Mouse (Mus musculus): ENCODE results near the gene Zer1. TPM values are rescaled to one million over a fixed set of nuclear protein-coding genes. Genes with fewer than 3 reads are reported as not detected.
"Not testable (repeated sequence)": the region's sequence is repeated elsewhere in the genome, so short reads cannot be mapped to it uniquely, and the experiment has no call there.

Gene Zer1
- polyA plus RNA-seq, 1 experiment from 2014 or later = 8.9 TPM

DNA sequence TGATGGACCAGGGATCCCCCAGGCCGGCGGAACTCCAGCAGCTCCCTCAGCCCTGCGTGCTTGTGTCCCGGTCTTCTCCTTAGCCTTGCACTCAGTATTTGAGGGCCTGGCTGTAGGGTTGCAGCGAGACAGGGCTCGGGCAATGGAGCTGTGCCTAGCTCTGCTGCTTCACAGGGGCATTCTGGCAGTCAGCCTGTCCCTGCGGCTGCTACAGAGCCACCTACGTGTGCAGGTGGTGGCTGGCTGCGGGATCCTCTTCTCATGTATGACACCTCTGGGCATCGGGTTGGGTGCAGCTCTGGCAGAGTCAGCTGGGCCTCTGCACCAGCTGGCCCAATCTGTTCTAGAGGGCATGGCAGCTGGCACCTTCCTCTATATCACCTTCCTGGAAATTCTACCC is 35.5 kb upstream of the Zer1 start:
- H3K4me3 ChIP-seq (ENCODE audit: control insufficient read depth in 1 of 2, insufficient read depth in 1 of 2, low read depth in 1 of 2, low read length in 2 of 2); H3K4me1 ChIP-seq (ENCODE audit: control insufficient read depth in 2 of 2, insufficient read depth in 2 of 2, low read length in 2 of 2); H3K27ac ChIP-seq (replicated peaks in 1 of 2; ENCODE audit: control insufficient read depth in 1 of 2, insufficient read depth in 1 of 2, low read depth in 2 of 2, low read length in 2 of 2); H3K4me2 ChIP-seq (ENCODE audit: low read length); ATAC-seq (ENCODE audit: insufficient number of reproducible peaks, insufficient read depth, low FRiP score, low read depth); H3K27me3 ChIP-seq (ENCODE audit: control insufficient read depth, insufficient read depth, low read length); H3K9me3 ChIP-seq (ENCODE audit: control insufficient read depth, low read length); H3K9ac ChIP-seq (ENCODE audit: low read length); H3K36me3 ChIP-seq (ENCODE audit: control insufficient read depth, insufficient read depth, low read length): not testable (repeated sequence)
- 82% methylated on average over 7 of the region's 10 CpGs for WGBS

DNA sequence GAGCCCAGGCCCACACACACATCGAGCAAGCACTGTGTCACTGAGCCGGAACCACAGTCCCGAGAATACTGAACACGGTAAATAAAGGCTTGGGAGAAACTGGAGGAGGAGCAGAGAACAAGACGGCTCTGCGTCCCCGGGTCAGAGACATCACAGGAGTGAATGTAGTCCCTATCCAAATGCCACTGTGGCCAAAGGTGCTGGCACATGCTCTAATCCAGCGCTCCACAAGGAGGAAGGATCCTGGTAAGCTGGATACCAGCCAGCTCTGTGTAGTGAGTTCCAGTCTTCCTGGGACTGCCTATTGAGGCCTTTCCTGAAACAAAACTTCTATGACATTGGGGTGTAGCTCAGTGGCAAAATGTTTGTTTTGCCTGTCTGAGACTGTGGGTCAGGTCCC is 28.2 kb upstream of the Zer1 start:
- H3K9ac ChIP-seq (ENCODE audit: low read length) = no peak overlapping the region
- H3K4me2 ChIP-seq (ENCODE audit: low read length) = no peak overlapping the region
- H3K4me1 ChIP-seq (ENCODE audit: control insufficient read depth in 2 of 2, insufficient read depth in 2 of 2, low read length in 2 of 2) = no peaks in the 10 kb centered on the region
- H3K27ac ChIP-seq (replicated peaks in 1 of 2; ENCODE audit: control insufficient read depth in 1 of 2, insufficient read depth in 1 of 2, low read depth in 2 of 2, low read length in 2 of 2) = no peak overlapping the region
- ATAC-seq (ENCODE audit: insufficient number of reproducible peaks, insufficient read depth, low FRiP score, low read depth) = no peak
- H3K36me3 ChIP-seq (ENCODE audit: control insufficient read depth, insufficient read depth, low read length) = peaks cover 42% of the 10 kb centered on the region
- 86% methylated on average over 8 of the region's 8 CpGs for WGBS
- H3K4me3 ChIP-seq (ENCODE audit: control insufficient read depth in 1 of 2, insufficient read depth in 1 of 2, low read depth in 1 of 2, low read length in 2 of 2) = no peak overlapping the region
- no peaks in the 10 kb centered on the region for H3K9me3 ChIP-seq (ENCODE audit: control insufficient read depth, low read length)
- H3K27me3 ChIP-seq (ENCODE audit: control insufficient read depth, insufficient read depth, low read length) = no peaks in the 10 kb centered on the region

GRCm38 (mm10) chr2:30151840-30152239 is 27.5 kb upstream of the Zer1 start:
- 83% methylated on average over 11 of the region's 11 CpGs for WGBS
- H3K4me3 ChIP-seq (ENCODE audit: control insufficient read depth in 1 of 2, insufficient read depth in 1 of 2, low read depth in 1 of 2, low read length in 2 of 2) = no peak overlapping the region
- H3K4me2 ChIP-seq (ENCODE audit: low read length) = no peak overlapping the region
- H3K9ac ChIP-seq (ENCODE audit: low read length) = no peak overlapping the region
- no peak overlapping the region for H3K27ac ChIP-seq (replicated peaks in 1 of 2; ENCODE audit: control insufficient read depth in 1 of 2, insufficient read depth in 1 of 2, low read depth in 2 of 2, low read length in 2 of 2)
- no peaks in the 10 kb centered on the region for H3K9me3 ChIP-seq (ENCODE audit: control insufficient read depth, low read length)
- H3K36me3 ChIP-seq (ENCODE audit: control insufficient read depth, insufficient read depth, low read length) = peaks cover 49% of the 10 kb centered on the region
- no peaks in the 10 kb centered on the region for H3K27me3 ChIP-seq (ENCODE audit: control insufficient read depth, insufficient read depth, low read length)
- no peak for ATAC-seq (ENCODE audit: insufficient number of reproducible peaks, insufficient read depth, low FRiP score, low read depth)
- H3K4me1 ChIP-seq (ENCODE audit: control insufficient read depth in 2 of 2, insufficient read depth in 2 of 2, low read length in 2 of 2) = no peaks in the 10 kb centered on the region

GRCm38 (mm10) chr2:30147466-30147865 is 23.1 kb upstream of the Zer1 start:
- H3K9me3 ChIP-seq (ENCODE audit: control insufficient read depth, low read length) = no peaks in the 10 kb centered on the region
- peaks cover 89% of the 10 kb centered on the region for H3K36me3 ChIP-seq (ENCODE audit: control insufficient read depth, insufficient read depth, low read length)
- WGBS = 93% methylated on average over 4 of the region's 4 CpGs
- no peaks in the 10 kb centered on the region for H3K4me1 ChIP-seq (ENCODE audit: control insufficient read depth in 2 of 2, insufficient read depth in 2 of 2, low read length in 2 of 2)
- H3K9ac ChIP-seq (ENCODE audit: low read length) = no peak overlapping the region
- H3K27me3 ChIP-seq (ENCODE audit: control insufficient read depth, insufficient read depth, low read length) = no peaks in the 10 kb centered on the region
- no peak overlapping the region for H3K4me3 ChIP-seq (ENCODE audit: control insufficient read depth in 1 of 2, insufficient read depth in 1 of 2, low read depth in 1 of 2, low read length in 2 of 2)
- no peak overlapping the region for H3K27ac ChIP-seq (replicated peaks in 1 of 2; ENCODE audit: control insufficient read depth in 1 of 2, insufficient read depth in 1 of 2, low read depth in 2 of 2, low read length in 2 of 2)
- ATAC-seq (ENCODE audit: insufficient number of reproducible peaks, insufficient read depth, low FRiP score, low read depth) = no peak
- H3K4me2 ChIP-seq (ENCODE audit: low read length) = no peak overlapping the region

GRCm38 (mm10) chr2:30144436-30144835 is 20.1 kb upstream of the Zer1 start:
- Histone ChIP-seq H3K27ac (replicated peaks in 1 of 2; ENCODE audit: control insufficient read depth in 1 of 2, insufficient read depth in 1 of 2, low read depth in 2 of 2, low read length in 2 of 2) (no peak overlapping the region), H3K9me3 (ENCODE audit: control insufficient read depth, low read length) (no peaks in the 10 kb centered on the region), H3K4me2 (ENCODE audit: low read length) (no peak overlapping the region), H3K4me3 (ENCODE audit: control insufficient read depth in 1 of 2, insufficient read depth in 1 of 2, low read depth in 1 of 2, low read length in 2 of 2) (no peak overlapping the region), H3K27me3 (ENCODE audit: control insufficient read depth, insufficient read depth, low read length) (no peaks in the 10 kb centered on the region), H3K9ac (ENCODE audit: low read length) (no peak overlapping the region), H3K4me1 (ENCODE audit: control insufficient read depth in 2 of 2, insufficient read depth in 2 of 2, low read length in 2 of 2) (no peaks in the 10 kb centered on the region), H3K36me3 (ENCODE audit: control insufficient read depth, insufficient read depth, low read length) (peaks cover 94% of the 10 kb centered on the region)
- WGBS = 93% methylated on average over 4 of the region's 4 CpGs
- no peak for ATAC-seq (ENCODE audit: insufficient number of reproducible peaks, insufficient read depth, low FRiP score, low read depth)

DNA sequence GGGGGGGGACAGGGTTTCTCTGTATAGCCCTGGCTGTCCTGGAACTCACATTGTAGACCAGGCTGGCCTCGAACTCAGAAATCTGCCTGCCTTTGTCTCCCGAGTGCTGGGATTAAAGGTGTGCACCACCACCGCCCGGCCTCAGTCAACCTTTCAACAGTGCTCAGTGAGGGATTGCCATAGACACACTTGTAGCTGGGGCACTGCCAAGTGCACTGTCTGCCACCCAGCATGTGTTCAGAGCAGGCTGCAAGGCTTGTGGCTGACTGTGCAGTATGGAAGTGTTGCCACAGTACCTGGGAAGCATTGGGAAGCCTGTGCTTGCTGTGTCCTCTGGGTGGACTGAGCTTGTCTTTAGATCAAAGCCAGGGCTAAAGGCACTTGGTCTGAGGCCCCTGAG is 15.6 kb upstream of the Zer1 start:
- H3K4me1 ChIP-seq (ENCODE audit: control insufficient read depth in 2 of 2, insufficient read depth in 2 of 2, low read length in 2 of 2); H3K4me3 ChIP-seq (ENCODE audit: control insufficient read depth in 1 of 2, insufficient read depth in 1 of 2, low read depth in 1 of 2, low read length in 2 of 2); H3K27me3 ChIP-seq (ENCODE audit: control insufficient read depth, insufficient read depth, low read length); ATAC-seq (ENCODE audit: insufficient number of reproducible peaks, insufficient read depth, low FRiP score, low read depth); H3K27ac ChIP-seq (replicated peaks in 1 of 2; ENCODE audit: control insufficient read depth in 1 of 2, insufficient read depth in 1 of 2, low read depth in 2 of 2, low read length in 2 of 2); H3K9me3 ChIP-seq (ENCODE audit: control insufficient read depth, low read length); H3K9ac ChIP-seq (ENCODE audit: low read length); H3K4me2 ChIP-seq (ENCODE audit: low read length): not testable (repeated sequence)
- WGBS = 85% methylated on average over 4 of the region's 4 CpGs
- H3K36me3 ChIP-seq (ENCODE audit: control insufficient read depth, insufficient read depth, low read length) = peaks cover 85% of the 10 kb centered on the region

GRCm38 (mm10) chr2:30136458-30136857 is 12.1 kb upstream of the Zer1 start:
- H3K9ac ChIP-seq (ENCODE audit: low read length) = no peak overlapping the region
- no peak overlapping the region for H3K27ac ChIP-seq (replicated peaks in 1 of 2; ENCODE audit: control insufficient read depth in 1 of 2, insufficient read depth in 1 of 2, low read depth in 2 of 2, low read length in 2 of 2)
- no peaks in the 10 kb centered on the region for H3K27me3 ChIP-seq (ENCODE audit: control insufficient read depth, insufficient read depth, low read length)
- peaks cover 7 to 23% of the 10 kb centered on the region in 2 experiments for H3K4me1 ChIP-seq (ENCODE audit: control insufficient read depth in 2 of 2, insufficient read depth in 2 of 2, low read length in 2 of 2)
- no peak overlapping the region for H3K4me2 ChIP-seq (ENCODE audit: low read length)
- no peaks in the 10 kb centered on the region for H3K9me3 ChIP-seq (ENCODE audit: control insufficient read depth, low read length)
- no peak for ATAC-seq (ENCODE audit: insufficient number of reproducible peaks, insufficient read depth, low FRiP score, low read depth)
- no peak overlapping the region for H3K4me3 ChIP-seq (ENCODE audit: control insufficient read depth in 1 of 2, insufficient read depth in 1 of 2, low read depth in 1 of 2, low read length in 2 of 2)
- peaks cover 50% of the 10 kb centered on the region for H3K36me3 ChIP-seq (ENCODE audit: control insufficient read depth, insufficient read depth, low read length)
- WGBS = 85% methylated on average over 10 of the region's 10 CpGs

DNA sequence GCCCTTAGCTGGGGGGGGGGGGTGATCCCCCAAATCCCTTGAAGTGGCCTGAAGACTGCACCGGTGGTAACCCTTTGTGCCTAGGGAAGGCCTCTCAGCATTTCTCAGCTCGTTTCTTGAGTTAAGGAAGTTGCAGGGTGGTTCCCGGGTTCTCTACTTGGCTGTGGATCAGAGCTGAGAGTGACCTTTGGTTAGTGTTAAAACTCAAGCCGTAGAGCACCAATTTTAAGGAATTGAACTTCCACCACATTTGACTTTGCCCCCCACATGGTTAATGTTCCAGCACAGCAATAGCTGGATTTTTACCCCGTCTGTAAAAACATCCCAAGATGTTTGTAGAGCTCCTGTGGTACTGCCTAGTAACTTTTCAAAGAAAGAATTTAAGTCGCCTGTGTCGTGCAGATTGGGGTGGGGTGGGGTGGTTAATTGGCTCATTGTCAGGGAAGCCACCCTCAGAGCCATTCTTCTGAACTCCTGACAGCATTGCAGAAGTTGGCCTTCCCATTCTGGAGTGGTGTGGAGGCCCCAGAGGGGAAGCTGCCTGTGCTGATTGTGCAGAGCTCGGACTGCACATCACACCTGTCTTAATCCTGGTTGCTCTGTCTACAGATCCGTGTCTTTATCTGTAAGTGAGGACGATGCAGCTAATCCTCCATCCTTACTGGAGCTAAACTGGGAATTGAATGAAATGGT is 10.7 kb upstream of the Zer1 start:
- Histone ChIP-seq H3K9me3 (ENCODE audit: control insufficient read depth, low read length) (no peaks in the 10 kb centered on the region), H3K27me3 (ENCODE audit: control insufficient read depth, insufficient read depth, low read length) (no peaks in the 10 kb centered on the region), H3K36me3 (ENCODE audit: control insufficient read depth, insufficient read depth, low read length) (peaks cover 37% of the 10 kb centered on the region), H3K4me1 (ENCODE audit: control insufficient read depth in 2 of 2, insufficient read depth in 2 of 2, low read length in 2 of 2) (peaks cover 7 to 23% of the 10 kb centered on the region in 2 experiments), H3K9ac (ENCODE audit: low read length) (peak overlapping the region; percentile 87), H3K27ac (replicated peaks in 1 of 2; ENCODE audit: control insufficient read depth in 1 of 2, insufficient read depth in 1 of 2, low read depth in 2 of 2, low read length in 2 of 2) (peak overlapping the region; percentile 19 to 83; a peak in 3 of 4 replicates), H3K4me3 (ENCODE audit: control insufficient read depth in 1 of 2, insufficient read depth in 1 of 2, low read depth in 1 of 2, low read length in 2 of 2) (peak overlapping the region; percentile 82 to 93), H3K4me2 (ENCODE audit: low read length) (peak overlapping the region; percentile 91)
- 60% methylated on average over 10 of the region's 10 CpGs for WGBS
- no peak for ATAC-seq (ENCODE audit: insufficient number of reproducible peaks, insufficient read depth, low FRiP score, low read depth)

Measured in heart, embryonic 14.5 days (tissue).